Mouse (Mus musculus) CH12.LX (cell line): ENCODE measurements around the gene Tldc1. TPM values are rescaled to one million over a fixed set of nuclear protein-coding genes. Genes with fewer than 3 reads are reported as not detected.

Experiments
- DNase-seq: peaks from one replicate; pipeline ENCODE4 v3.0.0-alpha.2; 2013; ENCODE audit errors: extremely low read depth
- H3K27ac ChIP-seq: 2 replicates; pipeline ENCODE4 v1.5.1; 2012; ENCODE audit warnings: low read depth, mild to moderate bottlenecking, control low read depth, moderate library complexity; ENCODE audit not compliant: insufficient read depth
- H3K27me3 ChIP-seq: replicated peaks from 2 replicates; pipeline ENCODE3; 2012; ENCODE audit warnings: inconsistent platforms
- H3K36me3 ChIP-seq, 2 experiments: replicated peaks in 1 of 2; 2 replicates each; pipeline versions ENCODE3 to v1.6.1; 2012; ENCODE audit warnings: inconsistent platforms in 1 of 2, low read length in 1 of 2, mild to moderate bottlenecking in 1 of 2, mixed read lengths in 1 of 2, moderate library complexity in 1 of 2; ENCODE audit not compliant: control insufficient read depth in 1 of 2, insufficient read depth in 1 of 2
- H3K4me1 ChIP-seq, 2 experiments: 2 replicates each; pipeline ENCODE4 v1.6.1; 2012; ENCODE audit warnings: inconsistent platforms in 1 of 2, moderate library complexity in 1 of 2; ENCODE audit not compliant: insufficient read depth in 2 of 2, control insufficient read depth in 1 of 2
- H3K4me2 ChIP-seq: 2 replicates; pipeline ENCODE4 v1.6.1; 2012; ENCODE audit warnings: low read depth, mild to moderate bottlenecking, control low read depth; ENCODE audit not compliant: poor library complexity, insufficient read depth, severe bottlenecking
- H3K4me3 ChIP-seq, 3 experiments: fragments of 150-350 bp in 1 of 3; sonication (generic) in 1 of 3; replicated peaks in 1 of 3; 2 replicates each; pipeline versions ENCODE3 to v1.5.1; 2011 to 2012; ENCODE audit warnings: low read depth in 2 of 3, low read length in 2 of 3, mild to moderate bottlenecking in 2 of 3, moderate library complexity in 2 of 3, control low read depth in 1 of 3, improper control_type of control experiment in 1 of 3, inconsistent platforms in 1 of 3, mixed read lengths in 1 of 3; ENCODE audit not compliant: poor library complexity in 1 of 3
- H3K79me2 ChIP-seq: replicated peaks from 2 replicates; pipeline ENCODE4 v1.6.1; 2012; ENCODE audit warnings: mild to moderate bottlenecking, moderate library complexity; ENCODE audit not compliant: control insufficient read depth, poor library complexity, insufficient read depth, severe bottlenecking; ENCODE audit errors: extremely low read depth
- H3K9ac ChIP-seq: 2 replicates; pipeline ENCODE4 v1.6.1; 2012; ENCODE audit warnings: low read depth, mild to moderate bottlenecking, control low read depth, moderate library complexity; ENCODE audit not compliant: insufficient read depth
- H3K9me3 ChIP-seq: replicated peaks from 2 replicates; pipeline ENCODE3; 2012; ENCODE audit warnings: low read length, inconsistent platforms, mixed read lengths
- CHD1 ChIP-seq: IDR thresholded peaks from 2 replicates; pipeline ENCODE4 v1.6.1; 2012; ENCODE audit warnings: low read depth, low read length, improper control_type of control experiment, inconsistent platforms
- CHD2 ChIP-seq: IDR thresholded peaks from 2 replicates; pipeline ENCODE4 v1.6.1; 2011; ENCODE audit warnings: low read length, improper control_type of control experiment
- ETS1 ChIP-seq: conservative IDR thresholded peaks from 2 replicates; pipeline ENCODE4 v1.6.1; 2012; ENCODE audit warnings: low read depth, mild to moderate bottlenecking, inconsistent platforms, low read length, improper control_type of control experiment, moderate library complexity
- GABPA ChIP-seq: IDR thresholded peaks from 2 replicates; pipeline ENCODE4 v1.6.1; 2012; ENCODE audit warnings: low read depth, low read length, improper control_type of control experiment, inconsistent platforms; ENCODE audit not compliant: insufficient replicate concordance
- HCFC1 ChIP-seq: IDR thresholded peaks from 2 replicates; pipeline ENCODE4 v1.6.1; 2012; ENCODE audit warnings: low read depth, mild to moderate bottlenecking, inconsistent platforms, low read length, improper control_type of control experiment
- JUN ChIP-seq: IDR thresholded peaks from 2 replicates; pipeline ENCODE4 v1.6.1; 2011; ENCODE audit warnings: low read depth, mild to moderate bottlenecking, low read length, improper control_type of control experiment, moderate library complexity; ENCODE audit not compliant: insufficient read depth
- MAZ ChIP-seq: IDR thresholded peaks from 2 replicates; pipeline ENCODE4 v1.6.1; 2012; ENCODE audit warnings: low read depth, mild to moderate bottlenecking, inconsistent platforms, low read length, improper control_type of control experiment, moderate library complexity
- MEF2A ChIP-seq: IDR thresholded peaks from 2 replicates; pipeline ENCODE4 v1.6.1; 2014; ENCODE audit warnings: low read depth, mild to moderate bottlenecking, inconsistent platforms, low read length, improper control_type of control experiment, borderline replicate concordance
- MXI1 ChIP-seq: IDR thresholded peaks from 2 replicates; pipeline ENCODE4 v1.6.1; 2011; ENCODE audit warnings: mild to moderate bottlenecking, low read depth, low read length, improper control_type of control experiment
- MYC ChIP-seq: IDR thresholded peaks from 2 replicates; pipeline ENCODE4 v1.6.1; 2011; ENCODE audit warnings: low read depth, mild to moderate bottlenecking, improper control_type of control experiment, low read length
- NELFE ChIP-seq: IDR thresholded peaks from 2 replicates; pipeline ENCODE4 v1.6.1; 2011; ENCODE audit warnings: low read depth, low read length, improper control_type of control experiment
- PAX5 ChIP-seq: IDR thresholded peaks from 2 replicates; pipeline ENCODE4 v1.6.1; 2012; ENCODE audit warnings: low read length, inconsistent platforms, mixed read lengths
- SIN3A ChIP-seq: IDR thresholded peaks from 2 replicates; pipeline ENCODE4 v1.6.1; 2012; ENCODE audit warnings: low read length, improper control_type of control experiment, inconsistent platforms
- SMC3 ChIP-seq: IDR thresholded peaks from 2 replicates; pipeline ENCODE4 v1.6.1; 2011; ENCODE audit warnings: low read depth, low read length, improper control_type of control experiment
- UBTF ChIP-seq: IDR thresholded peaks from 2 replicates; pipeline ENCODE4 v1.6.1; 2012; ENCODE audit warnings: low read depth, mild to moderate bottlenecking, inconsistent platforms, low read length, improper control_type of control experiment, moderate library complexity
- USF2 ChIP-seq: conservative IDR thresholded peaks from 2 replicates; pipeline ENCODE4 v1.6.1; 2011; ENCODE audit warnings: low read depth, low read length, improper control_type of control experiment
- dilution Hi-C: fragments of 300-500 bp; cut with MboI; formaldehyde crosslinking; loops from 2 replicates; pipeline ENCODE4 v1.14.3; 2020; ENCODE audit warnings: low sequenced_read_pairs; ENCODE audit not compliant: extremely low pct_unique_long_range_greater_than_20kb, extremely low pct_ligation_motif_present
- in situ Hi-C: fragments of 300-500 bp; cut with MboI; formaldehyde crosslinking; loops from 3 replicates; pipeline ENCODE4 v1.14.3; 2019; ENCODE audit warnings: low sequenced_read_pairs, low pct_ligation_motif_present, low pct_unique_long_range_greater_than_20kb, mixed read lengths
- polyA plus RNA-seq: library from polyadenylated mRNA; unstranded; fragments of >175 nt; gene quantifications from 2 replicates; pipeline ENCODE4 v1.2.1, GENCODE M21; 2012; ENCODE audit warnings: low read depth; ENCODE audit not compliant: insufficient read length
- total RNA-seq, 2 experiments: library from RNA; depleted of rRNA; stranded (reverse); fragments of 300-350 nt in 1 of 2; fragments of >200 nt in 1 of 2; gene quantifications; 2 replicates each; pipeline ENCODE4 v1.2.3; 2012 to 2014

The Tldc1 gene
- total and polyA plus RNA-seq, 3 experiments = 3.8 to 10.4 (median 7.7) TPM

DNA sequence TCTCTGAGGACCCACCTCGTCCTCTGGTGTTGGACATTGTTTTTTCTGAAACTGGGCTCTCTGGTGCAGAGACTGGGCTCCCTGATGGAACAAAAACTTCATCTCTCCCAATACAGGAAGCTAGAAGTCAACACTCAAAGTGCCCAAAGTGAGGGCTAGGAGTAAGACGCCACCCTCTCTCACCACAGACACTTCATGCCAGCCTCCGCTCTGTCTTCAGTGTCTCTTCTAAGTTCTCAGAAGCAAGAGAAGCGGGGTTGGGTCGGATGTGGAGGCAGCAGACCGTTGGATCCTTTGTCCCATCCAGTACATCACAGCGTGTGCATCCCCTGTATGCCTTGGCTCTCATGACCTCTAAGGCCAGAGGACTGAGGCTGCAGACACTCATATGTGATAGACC, 11.4 kb upstream of the Tldc1 start:
- dilution Hi-C loops = no loop called here
- H3K4me2 ChIP-seq = no peak overlapping the region
- no peak overlapping the region for H3K27ac ChIP-seq
- H3K27me3 ChIP-seq = no peaks in the 10 kb centered on the region
- H3K9ac ChIP-seq = no peak overlapping the region
- DNase-seq = no peak
- H3K4me1 ChIP-seq = peaks cover 15 to 58% of the 10 kb centered on the region in 2 experiments
- no peaks in the 10 kb centered on the region for H3K79me2 ChIP-seq
- TF ChIP-seq CHD2 (no peak), GABPA (no peak), USF2 (no peak), SMC3 (no peak), SIN3A (no peak), MAZ (no peak), MEF2A (no peak), CHD1 (no peak), JUN (no peak), NELFE (no peak), HCFC1 (no peak), UBTF (no peak), ETS1 (no peak)
- H3K4me3 ChIP-seq = no peak overlapping the region
- H3K9me3 ChIP-seq = no peaks in the 10 kb centered on the region
- in situ Hi-C loops = no loop called here
- no peaks in the 10 kb centered on the region for H3K36me3 ChIP-seq

DNA sequence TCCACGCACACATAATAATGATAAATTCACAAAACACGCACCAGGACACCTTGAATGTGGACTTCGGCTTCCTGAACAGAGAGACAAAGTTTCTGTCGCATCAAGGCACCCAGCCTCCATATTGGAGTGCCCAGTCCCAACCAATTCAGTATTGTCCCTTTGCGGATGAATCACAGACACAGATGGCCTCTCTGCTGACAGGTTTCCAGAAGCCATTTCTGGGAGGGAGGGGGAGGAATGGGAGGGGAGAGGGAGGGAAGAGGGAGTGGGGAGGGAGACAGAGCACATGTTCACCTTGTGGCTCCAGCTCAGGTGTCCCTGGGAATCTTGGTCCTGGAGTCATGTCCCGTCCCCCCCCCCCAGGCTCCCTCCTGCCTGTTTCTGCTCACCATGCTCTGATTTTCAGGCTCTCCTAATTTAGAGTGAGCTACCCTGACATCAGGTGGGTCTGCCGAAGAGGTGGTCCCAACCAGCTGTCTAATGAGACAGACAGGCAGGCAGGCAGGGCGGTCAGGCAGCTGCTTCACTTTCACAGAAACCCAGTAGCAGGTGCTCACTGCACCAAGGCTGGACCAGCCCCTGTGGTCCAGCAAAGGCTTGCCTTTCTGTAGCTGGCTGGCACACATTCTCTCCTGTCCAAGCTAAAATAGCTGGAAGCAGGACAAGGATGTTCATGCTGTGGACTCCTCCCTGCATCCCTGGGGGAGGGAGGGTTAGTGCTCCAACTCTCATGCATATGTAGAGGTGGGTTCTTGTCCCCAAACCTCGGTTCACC, 10.6 kb upstream of the Tldc1 start:
- no peaks in the 10 kb centered on the region for H3K36me3 ChIP-seq
- no peaks in the 10 kb centered on the region for H3K9me3 ChIP-seq
- no peak overlapping the region for H3K27ac ChIP-seq
- dilution Hi-C loops = no loop called here
- H3K9ac ChIP-seq = no peak overlapping the region
- H3K27me3 ChIP-seq = no peaks in the 10 kb centered on the region
- no peak for DNase-seq
- in situ Hi-C loops = no loop called here
- H3K4me2 ChIP-seq = no peak overlapping the region
- no peak overlapping the region for H3K4me3 ChIP-seq
- no peak for TF ChIP-seq MYC
- no peak for TF ChIP-seq MXI1
- no peak for TF ChIP-seq ETS1
- TF ChIP-seq CHD1 = no peak
- TF ChIP-seq PAX5 = no peak
- peaks cover 19 to 64% of the 10 kb centered on the region in 2 experiments for H3K4me1 ChIP-seq
- H3K79me2 ChIP-seq = no peaks in the 10 kb centered on the region
